Mouse (Mus musculus): Measurements from ENCODE around the gene Mbd3. TPM values are rescaled to one million over a fixed set of nuclear protein-coding genes. Genes with fewer than 3 reads are reported as not detected.

The Mbd3 gene
- polyA plus RNA-seq, 1 experiment from 2014 or later = 90.6 TPM

DNA sequence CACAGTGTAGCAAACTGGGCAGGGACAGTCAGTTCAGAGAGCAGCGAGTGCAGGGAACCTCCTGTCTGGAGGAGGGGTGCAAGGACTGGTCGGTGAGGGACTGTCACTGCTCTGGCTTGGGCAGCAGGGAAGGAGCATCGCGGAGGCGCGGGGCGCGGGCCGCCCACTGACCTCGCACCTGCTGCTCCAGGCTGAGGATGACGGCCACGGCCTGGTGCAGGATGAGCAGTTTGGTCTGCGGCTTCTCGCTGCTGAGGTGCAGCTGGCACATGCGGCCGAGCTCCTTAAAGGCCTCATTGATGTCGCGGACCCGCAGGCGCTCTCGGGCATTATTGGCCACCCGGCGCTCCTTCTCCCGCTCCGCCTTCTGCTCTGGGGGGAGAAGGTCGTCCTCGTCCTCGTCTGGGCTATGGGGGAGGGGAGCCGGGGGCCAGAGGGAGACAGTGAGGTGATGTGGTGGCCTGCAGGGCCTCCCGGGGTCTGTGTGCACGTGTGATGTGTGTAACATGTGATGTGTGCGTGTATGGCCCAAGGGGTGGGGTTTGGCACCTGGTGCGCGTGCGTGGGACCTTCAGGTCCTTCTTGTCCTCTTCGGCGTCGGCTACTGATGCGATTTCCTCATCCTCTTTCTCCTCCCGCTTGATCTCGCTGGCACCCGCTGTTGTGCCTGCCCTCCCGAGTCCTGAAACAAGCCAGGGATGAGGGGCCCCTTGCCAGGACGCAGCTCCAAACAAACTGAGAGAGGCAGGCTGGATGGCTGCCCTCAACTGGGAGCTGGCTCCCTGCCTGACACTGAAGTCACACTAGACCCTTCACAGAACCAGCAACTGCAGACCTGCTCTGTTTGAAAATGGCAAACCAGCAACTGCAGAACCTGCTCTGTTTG, 13.5 kb upstream of the Mbd3 start:
- Histone ChIP-seq H3K4me2 (replicated peaks; ENCODE audit: low read depth, low read length) (no peak overlapping the region), H3K27ac (ENCODE audit: low read length) (no peak overlapping the region), H3K9me3 (ENCODE audit: low read length) (no peaks in the 10 kb centered on the region), H3K4me1 (ENCODE audit: insufficient read depth, low read depth, low read length) (no peaks in the 10 kb centered on the region), H3K9ac (replicated peaks; ENCODE audit: low read depth) (no peak overlapping the region), H3K36me3 (ENCODE audit: insufficient read depth, low read length) (peaks cover 34% of the 10 kb centered on the region), H3K4me3 (ENCODE audit: low read depth, low read length) (no peak overlapping the region), H3K27me3 (replicated peaks; ENCODE audit: insufficient read depth, low read length) (no peaks in the 10 kb centered on the region)
- peak; percentile 53 for ATAC-seq
- TF ChIP-seq EP300 (IDR thresholded peaks at IDR 0.05) (no peak), CTCF (IDR thresholded peaks at IDR 0.05) (no peak)
- peak; percentile 65 for DNase-seq (ENCODE audit: low spot score)
- WGBS = 77% methylated on average over 44 of the region's 44 CpGs

- WGBS = 42% methylated on average over 4 of the region's 4 CpGs
- Histone ChIP-seq H3K4me1 (ENCODE audit: insufficient read depth, low read depth, low read length) (peaks cover 14% of the 10 kb centered on the region; the same call in 1 of the 2 replicates), H3K36me3 (ENCODE audit: insufficient read depth, low read length) (peaks cover 24% of the 10 kb centered on the region; the same call in 1 of the 2 replicates), H3K4me3 (ENCODE audit: low read depth, low read length) (no peak overlapping the region), H3K27me3 (replicated peaks; ENCODE audit: insufficient read depth, low read length) (no peaks in the 10 kb centered on the region), H3K9me3 (ENCODE audit: low read length) (no peaks in the 10 kb centered on the region), H3K9ac (replicated peaks; ENCODE audit: low read depth) (no peak overlapping the region), H3K27ac (ENCODE audit: low read length) (peak overlapping the region; percentile 93; the same call in 1 of the 2 replicates), H3K4me2 (replicated peaks; ENCODE audit: low read depth, low read length) (no peak overlapping the region)
- no peak for TF ChIP-seq EP300 (IDR thresholded peaks at IDR 0.05)
- no peak for TF ChIP-seq CTCF (IDR thresholded peaks at IDR 0.05)
- ATAC-seq (no peak), DNase-seq (ENCODE audit: low spot score) (no peak)
Observed at GRCm38 (mm10) chr10:80407924-80408323, 8.6 kb upstream of the Mbd3 start.

GRCm38 (mm10) chr10:80406684-80407501, 7.5 kb upstream of the Mbd3 start, which contains the start of gene Uqcr11:
Gene Uqcr11, minus strand, starts transcription at chr10:80406830.
- Histone ChIP-seq H3K4me2 (replicated peaks; ENCODE audit: low read depth, low read length) (peak within 1 kb of the TSS; percentile 92), H3K9me3 (ENCODE audit: low read length) (no peaks in the 10 kb centered on the region), H3K36me3 (ENCODE audit: insufficient read depth, low read length) (peaks cover 21% of the 10 kb centered on the region; the same call in 1 of the 2 replicates), H3K27me3 (replicated peaks; ENCODE audit: insufficient read depth, low read length) (no peaks in the 10 kb centered on the region), H3K27ac (ENCODE audit: low read length) (peak within 1 kb of the TSS; percentile 93), H3K4me3 (ENCODE audit: low read depth, low read length) (peak within 1 kb of the TSS; percentile 74), H3K9ac (replicated peaks; ENCODE audit: low read depth) (peak within 1 kb of the TSS; percentile 78), H3K4me1 (ENCODE audit: insufficient read depth, low read depth, low read length) (peaks cover 14% of the 10 kb centered on the region; the same call in 1 of the 2 replicates)
- peak; percentile 98 for DNase-seq (ENCODE audit: low spot score)
- under 1% methylated on average over 27 of the region's 27 CpGs for WGBS
- peak; percentile 86 for ATAC-seq
- TF ChIP-seq EP300 (IDR thresholded peaks at IDR 0.05) = no peak
- TF ChIP-seq CTCF (IDR thresholded peaks at IDR 0.05) = no peak

- Histone ChIP-seq H3K27ac (ENCODE audit: low read length) (no peak overlapping the region), H3K36me3 (ENCODE audit: insufficient read depth, low read length) (peaks cover 19% of the 10 kb centered on the region; the same call in 1 of the 2 replicates), H3K4me1 (ENCODE audit: insufficient read depth, low read depth, low read length) (peaks cover 14% of the 10 kb centered on the region; the same call in 1 of the 2 replicates), H3K27me3 (replicated peaks; ENCODE audit: insufficient read depth, low read length) (no peaks in the 10 kb centered on the region), H3K4me2 (replicated peaks; ENCODE audit: low read depth, low read length) (peak overlapping the region; percentile 92), H3K9me3 (ENCODE audit: low read length) (no peaks in the 10 kb centered on the region), H3K4me3 (ENCODE audit: low read depth, low read length) (peak overlapping the region; percentile 74), H3K9ac (replicated peaks; ENCODE audit: low read depth) (peak overlapping the region; percentile 78)
- TF ChIP-seq CTCF (IDR thresholded peaks at IDR 0.05) = peak; percentile 40
- no peak for TF ChIP-seq EP300 (IDR thresholded peaks at IDR 0.05)
- no peak for ATAC-seq
- no peak for DNase-seq (ENCODE audit: low spot score)
- WGBS = 49% methylated on average over 10 of the region's 10 CpGs
Observed at GRCm38 (mm10) chr10:80405481-80406173, 6.3 kb upstream of the Mbd3 start.

DNA sequence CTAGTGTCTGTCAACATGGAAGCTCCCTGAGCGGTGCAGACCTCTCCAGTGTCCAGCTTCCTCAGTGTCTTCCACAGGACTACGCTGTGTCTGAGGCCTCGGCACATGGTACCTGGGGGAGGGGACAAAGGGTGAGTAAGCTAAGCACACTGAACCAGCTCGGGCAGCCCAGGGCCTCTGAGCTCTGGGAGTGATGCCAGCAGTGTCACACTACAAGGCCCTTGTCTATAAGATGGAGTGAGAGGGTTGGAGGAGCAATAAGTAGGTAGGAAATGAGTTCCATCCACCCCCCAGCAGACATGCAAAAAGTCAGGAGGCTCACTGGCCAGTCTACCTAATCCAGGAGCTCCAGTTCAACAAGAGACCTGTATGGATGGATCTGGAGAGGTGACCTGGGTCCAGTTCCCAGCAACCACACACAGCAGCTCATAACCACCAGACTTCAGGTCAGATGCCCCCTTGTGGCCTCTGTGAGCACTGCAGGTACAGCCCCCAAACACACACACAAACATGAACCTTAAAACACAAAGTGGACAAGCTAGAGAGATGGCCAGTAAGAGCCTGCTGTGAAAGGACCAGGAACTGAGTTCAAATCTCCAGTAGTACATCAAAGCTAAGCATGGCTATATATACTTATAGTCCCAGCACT, 3.8 kb upstream of the Mbd3 start:
- peaks cover 15% of the 10 kb centered on the region; the same call in 1 of the 2 replicates for H3K36me3 ChIP-seq (ENCODE audit: insufficient read depth, low read length)
- no peak overlapping the region for H3K9ac ChIP-seq (replicated peaks; ENCODE audit: low read depth)
- TF ChIP-seq CTCF (IDR thresholded peaks at IDR 0.05) (peak; percentile 68), EP300 (IDR thresholded peaks at IDR 0.05) (no peak)
- H3K4me3 ChIP-seq (ENCODE audit: low read depth, low read length) = no peak overlapping the region
- H3K27ac ChIP-seq (ENCODE audit: low read length) = no peak overlapping the region
- no peaks in the 10 kb centered on the region for H3K9me3 ChIP-seq (ENCODE audit: low read length)
- DNase-seq (ENCODE audit: low spot score) (peak; percentile 72), ATAC-seq (no peak)
- no peak overlapping the region for H3K4me2 ChIP-seq (replicated peaks; ENCODE audit: low read depth, low read length)
- peaks cover 20% of the 10 kb centered on the region; the same call in 1 of the 2 replicates for H3K4me1 ChIP-seq (ENCODE audit: insufficient read depth, low read depth, low read length)
- H3K27me3 ChIP-seq (replicated peaks; ENCODE audit: insufficient read depth, low read length) = no peaks in the 10 kb centered on the region
- 67% methylated on average over 4 of the region's 4 CpGs for WGBS
